Mouse (Mus musculus): ENCODE data around the gene Ube2h.

DNA sequence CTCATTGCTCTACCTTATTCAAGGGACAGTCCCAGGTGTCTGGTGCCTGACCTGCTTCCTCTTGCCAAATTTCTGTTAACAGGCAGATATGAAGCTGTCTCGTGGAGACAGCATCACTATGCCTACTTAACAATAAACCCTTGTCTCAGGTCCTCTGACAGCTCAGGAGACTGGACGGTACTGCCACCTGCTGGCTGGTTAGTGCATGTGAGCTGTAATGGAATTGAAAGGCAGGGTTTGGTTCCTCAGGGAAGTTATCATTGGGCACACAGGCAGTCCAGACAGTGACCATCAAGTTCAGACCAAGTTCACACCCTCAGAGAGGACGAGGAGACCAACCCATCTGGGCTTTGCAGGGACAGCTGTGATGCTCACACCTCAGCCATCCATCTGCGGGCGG lies 93.6 kb downstream of the Ube2h start:
- TF ChIP-seq GATA1 (IDR thresholded peaks at IDR 0.05; ENCODE audit: low read length) (no peak), TAL1 (IDR thresholded peaks at IDR 0.05; ENCODE audit: low read length) (no peak)
